Mouse (Mus musculus) olfactory bulb, adult 2 months (tissue): ENCODE data around the gene Fam78a.

ENCODE experiments used
- CTCF ChIP-seq: fragments of 200-500 bp; IDR thresholded peaks from 2 replicates; pipeline ENCODE4 v1.5.1; 2012; ENCODE audit warnings: low read depth, mild to moderate bottlenecking, low read length, moderate library complexity; ENCODE audit not compliant: insufficient read depth
- POLR2A ChIP-seq: fragments of 200-500 bp; IDR thresholded peaks from 2 replicates; pipeline ENCODE4 v1.6.1; 2012; ENCODE audit warnings: mild to moderate bottlenecking, low read depth, low read length, moderate library complexity; ENCODE audit not compliant: insufficient read depth

- no peak for TF ChIP-seq POLR2A
- TF ChIP-seq CTCF = no peak
These were observed 44.9 kb upstream of the Fam78a start for GRCm38 (mm10) chr2:32129383-32130074.
